Mouse (Mus musculus) heart, postnatal 4 days (tissue): ENCODE measurements at regions not wholly inside any gene's neighbourhood (a gene's known extent, or its start where the extent isn't known, plus 50 kb on each side); places are given as distances from the start of the nearest gene placed in this dataset.

Source experiments
- DNase-seq: peaks from one replicate; pipeline ENCODE4 v3.0.0; 2021

DNA sequence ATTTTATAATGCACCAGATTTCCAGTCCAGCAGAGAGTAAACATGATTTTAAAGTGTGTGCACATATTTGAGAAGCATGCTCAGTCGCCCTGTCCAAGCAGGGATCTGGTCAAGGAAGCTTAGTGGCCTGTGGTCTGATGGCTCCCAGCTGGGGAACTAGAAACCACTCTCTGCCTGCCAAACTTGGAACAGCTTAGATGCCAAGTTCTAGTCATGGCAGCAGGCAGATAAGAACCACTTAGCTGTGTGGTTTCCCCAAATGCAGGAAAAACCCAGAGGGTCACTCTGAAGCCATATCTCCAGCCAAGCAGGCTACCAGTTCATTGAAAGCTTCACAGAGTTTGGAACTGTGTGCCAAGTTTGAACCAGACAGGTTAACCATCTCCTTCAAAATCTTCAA, 86.1 kb downstream of the Fam114a2 start:
- no peak for DNase-seq

DNA sequence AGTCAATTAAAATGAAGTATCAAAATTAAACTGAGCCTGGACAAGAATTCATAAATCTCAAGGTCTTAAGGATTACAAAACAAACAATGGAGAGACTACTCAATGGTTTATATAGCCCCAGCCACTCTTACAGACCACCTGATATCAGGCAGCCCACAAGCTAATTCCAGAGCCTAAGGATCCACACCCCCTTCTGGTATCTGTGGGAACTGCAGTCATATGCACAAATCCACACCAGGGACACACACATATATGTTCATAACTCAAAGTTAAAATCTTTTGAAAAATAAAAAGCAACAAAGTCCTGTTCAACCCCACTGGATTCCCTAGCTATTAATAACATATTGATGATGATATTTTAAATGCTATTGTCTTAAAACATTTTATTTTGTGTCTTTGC, 86.5 kb downstream of the Fam114a2 start:
- no peak for DNase-seq

DNA sequence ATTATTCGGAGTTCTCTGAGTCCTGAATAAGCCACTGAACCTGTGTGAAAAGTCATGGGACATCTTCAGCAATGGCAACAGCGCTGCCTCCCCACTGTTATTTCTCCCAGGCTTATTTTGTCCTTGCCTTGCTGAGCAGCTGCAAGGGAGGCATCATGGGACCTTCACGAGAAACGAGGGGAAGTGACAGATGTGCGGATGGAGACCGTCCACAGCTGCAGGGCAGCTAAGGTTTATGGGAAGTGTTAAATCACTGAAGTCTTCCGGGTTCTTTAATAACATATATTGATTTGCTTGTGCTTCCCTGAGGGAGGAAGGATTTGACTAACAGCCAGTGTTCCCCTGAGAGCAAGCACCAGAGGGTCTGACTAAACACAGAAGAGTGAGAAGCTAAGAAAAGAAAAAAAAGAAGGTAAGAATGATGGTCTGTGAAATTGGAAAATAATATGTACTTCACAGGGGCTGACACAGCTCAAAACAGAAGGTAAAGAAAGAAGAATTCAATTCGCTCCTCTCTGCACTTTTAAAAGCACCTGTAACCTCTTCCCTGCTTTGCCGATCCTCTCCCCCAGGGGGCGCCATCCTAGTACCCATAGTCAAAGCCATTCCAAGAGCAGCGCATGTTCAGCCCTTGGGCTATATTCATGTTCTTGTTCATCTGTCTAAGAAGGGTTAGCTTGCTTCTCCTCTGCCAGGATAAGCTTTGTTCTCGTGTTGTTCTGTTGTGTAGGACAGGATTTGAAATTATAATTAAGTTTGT, 92.2 kb downstream of the Fam114a2 start:
- peak; percentile 40 for DNase-seq

DNA sequence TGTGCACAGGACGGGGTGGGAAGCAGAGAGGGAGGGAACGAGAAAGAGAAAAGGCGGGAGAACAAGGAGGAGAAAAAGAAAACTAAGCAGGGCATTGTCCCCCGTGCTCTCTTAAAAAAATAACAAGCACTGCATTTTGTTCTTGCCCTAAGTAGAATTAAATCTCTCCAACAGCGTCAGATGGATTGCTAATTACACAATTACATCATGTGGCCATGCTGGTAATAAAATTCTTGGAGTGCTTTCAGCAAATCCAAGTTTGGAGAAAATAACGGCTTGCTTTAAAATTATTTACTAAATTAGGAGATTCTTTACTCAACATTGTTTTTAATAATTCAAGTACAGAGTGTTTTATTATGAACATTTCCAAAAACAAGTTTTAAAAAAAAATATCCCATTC, 99.0 kb downstream of the Fam114a2 start:
- no peak for DNase-seq

DNA sequence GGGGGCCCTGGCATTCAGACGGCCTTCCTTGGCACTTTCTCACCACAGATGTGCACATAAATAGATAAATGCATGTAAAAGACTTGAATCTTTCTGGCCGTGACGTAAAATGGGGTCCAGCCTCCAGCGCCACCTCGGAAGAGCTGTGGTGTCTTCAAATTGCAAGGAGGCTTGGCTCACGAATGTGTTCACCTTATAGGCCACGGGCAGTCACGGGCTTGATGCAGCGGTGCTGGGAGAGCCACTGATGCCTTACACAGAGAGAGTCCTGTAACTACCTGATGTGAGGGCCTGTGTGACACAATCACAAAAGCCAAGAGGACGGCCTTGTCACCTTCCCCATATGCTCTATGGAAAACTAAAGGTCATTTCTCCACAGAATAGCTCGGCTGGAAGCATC, 102.4 kb downstream of the Fam114a2 start:
- DNase-seq = no peak

DNA sequence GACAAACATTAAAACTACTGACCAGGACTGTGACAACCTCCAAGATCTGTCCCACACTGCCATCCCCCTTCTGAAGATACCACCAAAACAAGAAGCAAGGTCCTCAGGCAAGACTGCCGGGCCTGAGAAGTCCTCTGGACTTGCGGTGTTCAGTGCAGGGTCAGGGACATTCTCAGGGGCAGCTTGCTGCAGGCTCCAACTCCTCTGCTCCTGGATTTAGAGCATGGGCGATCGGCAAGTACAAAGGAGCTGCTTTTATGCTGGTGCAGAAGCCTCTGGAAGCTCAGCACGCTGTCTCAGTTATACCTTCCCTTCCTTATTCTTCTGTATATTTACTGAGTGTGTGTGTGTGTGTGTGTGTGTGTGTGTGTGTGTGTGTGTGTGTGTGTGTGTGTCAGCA, 103.2 kb downstream of the Fam114a2 start:
- DNase-seq = no peak

DNA sequence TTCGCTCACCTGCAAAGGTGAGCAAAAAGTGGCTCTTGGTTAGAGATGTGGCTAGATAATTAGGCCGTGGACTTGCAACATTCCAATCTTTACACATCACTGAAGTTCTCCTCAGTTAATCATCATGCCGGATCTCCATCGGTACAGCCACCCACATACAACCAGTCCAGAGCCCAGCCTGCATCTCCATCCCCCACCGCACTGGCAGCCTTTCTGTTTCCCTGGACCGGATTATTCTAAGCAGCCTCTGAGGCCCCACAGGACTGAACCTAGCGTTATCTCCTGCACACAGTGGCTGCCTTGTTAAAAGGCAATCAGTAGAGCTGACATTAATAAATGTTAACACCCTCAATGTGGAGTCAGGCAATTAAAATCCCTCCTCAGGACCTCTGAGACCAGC, 103.7 kb downstream of the Fam114a2 start:
- DNase-seq = no peak

DNA sequence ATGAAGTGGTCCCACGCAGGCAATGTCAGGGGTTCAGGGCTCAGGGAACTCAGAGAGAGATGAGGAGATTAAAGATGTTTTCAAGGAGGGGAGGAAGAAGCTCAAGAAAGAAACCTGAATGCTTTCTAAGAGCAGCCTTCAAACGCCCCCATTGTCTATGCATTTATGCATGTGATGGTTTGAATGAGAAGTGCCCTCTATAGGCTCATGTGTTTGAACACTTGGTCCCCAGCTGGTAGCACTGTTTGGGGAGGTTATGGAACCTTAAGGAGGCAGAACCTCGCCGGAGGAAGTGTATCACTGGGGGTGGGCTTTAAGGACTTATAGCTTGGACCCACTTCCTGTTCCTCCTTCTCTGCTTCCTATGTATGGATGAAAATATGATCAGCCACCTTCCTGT, 105.1 kb downstream of the Fam114a2 start:
- DNase-seq = no peak

DNA sequence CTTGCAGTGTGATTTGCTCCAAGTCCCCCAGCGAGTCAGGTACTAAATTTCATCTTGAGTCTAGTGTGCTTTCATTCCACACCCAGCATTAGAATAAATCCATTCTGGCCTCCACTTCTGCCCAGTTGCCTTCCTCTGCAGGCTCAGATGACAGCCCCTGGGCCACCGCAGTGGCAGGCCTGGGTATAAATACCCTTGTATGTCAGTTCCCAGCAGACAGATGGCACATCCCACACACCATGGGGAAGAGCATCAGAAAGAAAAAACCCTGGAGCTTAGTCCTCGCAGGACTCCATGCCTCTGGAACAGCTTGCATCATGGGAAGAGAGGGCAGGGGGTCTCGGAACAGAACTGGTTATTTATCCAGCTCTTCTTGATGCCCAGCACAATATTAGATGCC, 105.7 kb downstream of the Fam114a2 start:
- DNase-seq = no peak

DNA sequence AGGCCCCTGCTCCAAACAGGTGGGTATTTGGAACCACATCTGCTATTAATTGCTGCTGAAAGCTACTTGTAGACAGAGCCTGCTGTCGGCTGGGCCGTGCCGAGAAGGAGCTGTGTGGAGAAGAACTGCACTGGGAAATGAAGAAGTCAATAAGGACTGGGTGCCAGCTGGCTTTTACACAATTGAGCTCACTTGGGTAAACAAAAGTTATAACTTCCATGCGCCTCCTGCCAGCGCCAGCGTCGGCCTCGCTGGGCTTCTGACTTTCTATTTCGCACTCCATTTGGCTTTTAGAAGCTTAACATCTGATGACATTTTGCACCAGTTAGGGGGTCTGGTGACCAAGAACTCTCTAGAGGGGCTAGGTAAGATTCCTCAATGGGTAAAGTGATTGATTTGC, 114.2 kb downstream of the Fam114a2 start:
- peak; percentile 17 for DNase-seq

DNA sequence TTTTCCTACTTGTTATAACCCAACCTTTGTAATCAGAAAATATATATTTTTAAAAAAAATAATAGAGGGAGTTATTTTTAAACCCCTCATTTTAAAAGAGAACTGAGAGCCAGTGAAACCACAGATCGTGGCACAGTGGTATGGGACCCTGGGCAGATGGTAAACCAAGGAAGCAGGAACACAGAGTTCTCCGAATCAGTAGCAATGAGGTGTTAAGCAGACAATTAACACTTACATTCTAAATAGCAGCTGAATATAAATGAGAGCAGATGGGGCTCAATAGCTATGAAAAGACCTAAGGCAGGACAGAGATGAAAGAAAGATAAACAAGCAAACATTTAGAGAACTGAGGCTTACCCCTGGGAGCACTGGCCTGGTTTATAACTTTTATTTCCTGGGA, 116.8 kb downstream of the Fam114a2 start:
- DNase-seq = no peak

DNA sequence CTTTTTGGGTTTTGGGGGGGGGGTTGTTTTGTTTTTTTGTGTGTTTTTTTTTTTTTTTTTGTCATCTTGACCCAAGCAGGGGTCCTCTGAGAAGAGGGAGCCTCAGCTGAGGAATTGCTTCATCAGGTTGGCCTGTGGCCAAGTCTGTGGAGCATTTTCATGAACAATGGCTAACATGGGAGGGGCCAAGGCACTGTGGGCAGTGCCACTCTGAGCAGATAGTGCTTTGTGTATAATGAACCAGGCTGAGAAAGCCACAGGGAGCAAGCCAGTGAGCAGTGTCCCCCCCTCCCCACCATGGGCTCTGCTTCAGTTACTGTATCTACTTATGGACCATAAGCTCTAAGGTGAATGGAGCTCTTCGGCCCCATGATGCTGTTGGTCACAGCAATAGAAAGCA, 119.1 kb downstream of the Fam114a2 start:
- no peak for DNase-seq

DNA sequence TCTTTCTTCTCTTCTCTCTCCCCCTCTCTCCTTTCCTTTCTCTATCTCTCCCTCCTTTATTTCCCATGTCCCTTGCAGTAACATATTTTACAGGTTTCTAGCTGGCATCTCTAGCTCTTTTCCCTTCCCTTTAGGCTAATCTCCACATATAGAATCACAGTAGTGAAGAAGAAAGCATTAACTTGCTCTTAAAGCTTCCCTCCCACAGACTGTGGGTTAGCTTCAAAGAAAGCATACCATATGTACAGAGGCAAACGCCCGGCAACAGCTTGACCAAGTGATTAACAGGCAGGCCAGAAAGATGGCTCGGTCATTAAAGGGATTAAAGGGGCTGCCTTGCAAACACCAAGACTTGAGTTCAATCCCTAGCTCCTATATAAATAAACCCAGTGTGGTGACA, 122.0 kb downstream of the Fam114a2 start:
- DNase-seq = no peak

DNA sequence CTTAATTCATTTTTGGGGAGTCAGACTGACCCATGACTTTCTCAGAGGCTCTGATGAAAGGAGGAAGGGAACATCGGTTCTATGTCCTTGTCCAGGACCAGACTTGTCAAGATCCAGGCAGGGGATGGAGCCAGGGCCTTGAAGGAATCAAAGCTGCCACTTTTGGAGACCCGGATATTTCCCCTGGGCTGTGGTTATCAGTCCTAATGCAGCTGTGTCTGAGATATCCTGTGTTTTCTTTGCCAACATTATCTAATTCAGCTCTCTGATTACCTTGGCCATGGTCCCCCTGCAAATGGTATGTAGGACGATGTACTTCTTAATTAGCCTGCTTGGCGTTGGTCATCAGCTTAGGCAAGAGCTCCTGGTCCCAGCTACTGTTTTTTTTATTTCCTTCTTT, 127.6 kb downstream of the Fam114a2 start:
- DNase-seq = peak; percentile 20
